Comparison of ENCODE assay signal across 19 mouse cellular contexts in the genomic region with DNA sequence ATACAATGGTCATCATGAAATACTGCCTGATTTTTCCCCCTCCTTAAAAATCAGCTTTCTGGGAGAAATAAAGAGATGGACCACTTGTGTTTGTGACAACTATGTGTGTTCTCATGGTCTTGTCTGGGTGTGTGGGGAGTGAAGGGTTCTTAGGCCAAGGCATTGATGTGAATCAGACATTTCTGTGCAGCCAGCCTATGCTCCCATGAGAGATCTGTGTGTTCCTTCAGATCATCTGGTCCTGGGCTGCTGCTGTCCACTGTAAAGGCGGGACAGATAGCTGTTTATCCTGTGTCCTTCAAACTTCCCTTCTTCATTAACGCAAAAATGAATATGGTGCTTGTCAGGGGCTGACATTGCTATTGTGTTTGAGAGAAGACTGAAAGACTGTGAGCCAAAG.
DNase-seq lines count a peak whose midpoint lies in the region; ATAC-seq lines count a peak whose summit lies in the region.
"Had no signal": no experiment of that assay in that cellular context is flagged by ENCODE, and none has a peak within 500 bp of the region (broad histone marks: within the 10 kb centered on the region; RNA-seq: fewer than 3 reads in every experiment).

No protein-coding gene starts in this region.

- H3K4me1 ChIP-seq in forebrain, embryonic 15.5 days = peaks cover 21% of the 10 kb centered on the region
- peaks cover 23% of the 10 kb centered on the region for H3K4me1 ChIP-seq in hindbrain, embryonic 12.5 days
- peaks cover 16% of the 10 kb centered on the region for H3K4me1 ChIP-seq in midbrain, embryonic 12.5 days
- H3K4me1 ChIP-seq in neural tube, embryonic 15.5 days = peaks cover 23% of the 10 kb centered on the region

- H3K27ac ChIP-seq in forebrain, embryonic 15.5 days (replicated peaks) = peak overlapping the region; percentile 56
- H3K27ac ChIP-seq in hindbrain, embryonic 12.5 days = peak overlapping the region; percentile 72
- peak overlapping the region; percentile 73 for H3K27ac ChIP-seq in midbrain, embryonic 12.5 days (replicated peaks)
- H3K27ac ChIP-seq in neural tube, embryonic 15.5 days (replicated peaks) = peak overlapping the region; percentile 10; the same call in 1 of the 2 replicates
- H3K27ac ChIP-seq: embryonic facial prominence, embryonic 13.5 days had no signal

- no peak overlapping the region for H3K4me2 ChIP-seq in forebrain, embryonic 15.5 days (replicated peaks)
- no peak overlapping the region for H3K4me2 ChIP-seq in hindbrain, embryonic 12.5 days (replicated peaks)
- H3K4me2 ChIP-seq in midbrain, embryonic 12.5 days (replicated peaks) = 0 out of 2 replicates have a peak overlapping the region, but pooled peaks have one; percentile 15
- no peak overlapping the region for H3K4me2 ChIP-seq in neural tube, embryonic 15.5 days

- no peak overlapping the region for H3K4me3 ChIP-seq in forebrain, embryonic 15.5 days
- H3K4me3 ChIP-seq in hindbrain, embryonic 12.5 days = no peak overlapping the region
- H3K4me3 ChIP-seq in midbrain, embryonic 12.5 days = no peak overlapping the region
- no peak overlapping the region for H3K4me3 ChIP-seq in neural tube, embryonic 15.5 days (replicated peaks)
- H3K4me3 ChIP-seq: embryonic facial prominence, embryonic 13.5 days; megakaryocyte, embryonic 14.5 days had no signal

- DNase-seq in testis, postnatal 10 days (ENCODE audit: low spot score) = no peak
- no peak for DNase-seq in ovary, postnatal 10 days (ENCODE audit: low spot score)
- no peak for DNase-seq in urinary bladder, postnatal 36 days (ENCODE audit: low spot score in 2 of 2)
- DNase-seq: adrenal gland, postnatal 36 days; cerebellum, adult 9-11 months; kidney, adult 8-10 months; kidney, postnatal 25 days; layer of hippocampus, postnatal 36 days; liver; liver, postnatal 0 days; lung, postnatal 14 days; retina, postnatal 1 day; thymus, adult 2 months had no signal

- 66% methylated on average over 2 of the region's 2 CpGs for WGBS in forebrain, embryonic 15.5 days
- WGBS in hindbrain, embryonic 12.5 days = 61% methylated on average over 2 of the region's 2 CpGs
- 71% methylated on average over 2 of the region's 2 CpGs for WGBS in midbrain, embryonic 12.5 days
- 83% methylated on average over 2 of the region's 2 CpGs for WGBS in neural tube, embryonic 15.5 days

- no peaks in the 10 kb centered on the region for H3K9me3 ChIP-seq in forebrain, embryonic 15.5 days
- H3K9me3 ChIP-seq in hindbrain, embryonic 12.5 days (replicated peaks) = no peaks in the 10 kb centered on the region
- H3K9me3 ChIP-seq in midbrain, embryonic 12.5 days = no peaks in the 10 kb centered on the region
- H3K9me3 ChIP-seq in neural tube, embryonic 15.5 days (replicated peaks) = no peaks in the 10 kb centered on the region
- H3K9me3 ChIP-seq: embryonic facial prominence, embryonic 13.5 days; megakaryocyte, embryonic 14.5 days had no signal

- ATAC-seq in forebrain, embryonic 15.5 days (replicated peaks) = 0 out of 2 replicates have a peak, but pooled peaks have one; percentile 23
- ATAC-seq in hindbrain, embryonic 12.5 days (ENCODE audit: low FRiP score) = peak; percentile 50; the same call in 1 of the 2 replicates
- ATAC-seq in midbrain, embryonic 12.5 days (ENCODE audit: low FRiP score, low read depth) = no peak; the same call in 1 of the 2 replicates
- ATAC-seq in neural tube, embryonic 15.5 days (ENCODE audit: low FRiP score) = no peak
- ATAC-seq: liver, postnatal 0 days had no signal

- H3K9ac ChIP-seq in forebrain, embryonic 15.5 days (replicated peaks) = no peak overlapping the region
- no peak overlapping the region for H3K9ac ChIP-seq in hindbrain, embryonic 12.5 days
- H3K9ac ChIP-seq in midbrain, embryonic 12.5 days (replicated peaks) = no peak overlapping the region
- H3K9ac ChIP-seq in neural tube, embryonic 15.5 days (replicated peaks) = no peak overlapping the region
- H3K9ac ChIP-seq: embryonic facial prominence, embryonic 13.5 days; liver, postnatal 0 days had no signal

- no peaks in the 10 kb centered on the region for H3K27me3 ChIP-seq in forebrain, embryonic 15.5 days
- no peaks in the 10 kb centered on the region for H3K27me3 ChIP-seq in hindbrain, embryonic 12.5 days
- H3K27me3 ChIP-seq in midbrain, embryonic 12.5 days = no peaks in the 10 kb centered on the region
- no peaks in the 10 kb centered on the region for H3K27me3 ChIP-seq in neural tube, embryonic 15.5 days (replicated peaks)
- H3K27me3 ChIP-seq: embryonic facial prominence, embryonic 13.5 days; megakaryocyte, embryonic 14.5 days had no signal

- H3K36me3 ChIP-seq in forebrain, embryonic 15.5 days = no peaks in the 10 kb centered on the region
- no peaks in the 10 kb centered on the region for H3K36me3 ChIP-seq in hindbrain, embryonic 12.5 days
- H3K36me3 ChIP-seq in midbrain, embryonic 12.5 days = no peaks in the 10 kb centered on the region
- H3K36me3 ChIP-seq in neural tube, embryonic 15.5 days = no peaks in the 10 kb centered on the region
- H3K36me3 ChIP-seq: embryonic facial prominence, embryonic 13.5 days had no signal

Comparison
In these comparisons a context has a peak if more than half of its experiments do, and no peak if none do; other contexts are left out.
1. ATAC-seq: peak in forebrain, embryonic 15.5 days (single experiment) and hindbrain, embryonic 12.5 days (single experiment); none in midbrain, embryonic 12.5 days (single experiment) and neural tube, embryonic 15.5 days (single experiment).
2. H3K27ac ChIP-seq: peak in every context shown above with its lines; median percentile 73 in midbrain, embryonic 12.5 days; 72 in hindbrain, embryonic 12.5 days; 56 in forebrain, embryonic 15.5 days; 10 in neural tube, embryonic 15.5 days.